Mouse (Mus musculus) ovary, adult 18-20 months (tissue): ENCODE results near the gene Gm20388.

Source experiments
- DNase-seq: peaks from one replicate; pipeline ENCODE4 v3.0.0; 2022; ENCODE audit warnings: low spot score, mixed read lengths

Gm20388 gene

GRCm38 (mm10) chr8:122245161-122245560 lies 2334.5 kb downstream of the Gm20388 start:
- no peak for DNase-seq

- DNase-seq = no peak
Measured at GRCm38 (mm10) chr8:122246257-122247211, 2335.9 kb downstream of the Gm20388 start.

- DNase-seq = no peak
Measured at GRCm38 (mm10) chr8:122251739-122252138, 2341.1 kb downstream of the Gm20388 start.

GRCm38 (mm10) chr8:122252366-122252765 lies 2341.7 kb downstream of the Gm20388 start:
- no peak for DNase-seq

- no peak for DNase-seq
Measured at GRCm38 (mm10) chr8:122259351-122259750, 2348.7 kb downstream of the Gm20388 start.

- DNase-seq = no peak
Measured at GRCm38 (mm10) chr8:122260755-122261154, 2350.1 kb downstream of the Gm20388 start.

GRCm38 (mm10) chr8:122262835-122263234 lies 2352.2 kb downstream of the Gm20388 start:
- DNase-seq = no peak

- DNase-seq = no peak
Measured at GRCm38 (mm10) chr8:122264243-122264642, 2353.6 kb downstream of the Gm20388 start.

- DNase-seq = no peak
Measured at GRCm38 (mm10) chr8:122265522-122265921, 2354.9 kb downstream of the Gm20388 start.

GRCm38 (mm10) chr8:122266867-122267266 lies 2356.2 kb downstream of the Gm20388 start:
- no peak for DNase-seq

GRCm38 (mm10) chr8:122268861-122269260 lies 2358.2 kb downstream of the Gm20388 start:
- no peak for DNase-seq

- no peak for DNase-seq
Measured at GRCm38 (mm10) chr8:122269404-122269803, 2358.8 kb downstream of the Gm20388 start.

GRCm38 (mm10) chr8:122270555-122270954 lies 2359.9 kb downstream of the Gm20388 start:
- no peak for DNase-seq

- peak; percentile 62 for DNase-seq
Measured at GRCm38 (mm10) chr8:122273152-122273551, 2362.5 kb downstream of the Gm20388 start.

GRCm38 (mm10) chr8:122273826-122274225 lies 2363.2 kb downstream of the Gm20388 start:
- no peak for DNase-seq

- no peak for DNase-seq
Measured at GRCm38 (mm10) chr8:122274651-122275391, 2364.2 kb downstream of the Gm20388 start.

GRCm38 (mm10) chr8:122276308-122276707 lies 2365.7 kb downstream of the Gm20388 start:
- DNase-seq = no peak

GRCm38 (mm10) chr8:122277204-122277995 lies 2366.8 kb downstream of the Gm20388 start:
- DNase-seq = no peak

- DNase-seq = no peak
Measured at GRCm38 (mm10) chr8:122280156-122280555, 2369.5 kb downstream of the Gm20388 start.

GRCm38 (mm10) chr8:122280588-122281316 lies 2370.1 kb downstream of the Gm20388 start:
- no peak for DNase-seq

- DNase-seq = peak; percentile 99
Measured at GRCm38 (mm10) chr8:122281317-122282034, 2370.8 kb downstream of the Gm20388 start.
